Mouse (Mus musculus) Patski (cell line): ENCODE measurements at regions not wholly inside any gene's neighbourhood (a gene's known extent, or its start where the extent isn't known, plus 50 kb on each side); places are given as distances from the start of the nearest gene placed in this dataset.

Source experiments
- ATAC-seq: fragments of 100-300 bp; one replicate; pipeline ENCODE4 v1.8.0; 2021
- CTCF ChIA-PET: fragments of 350-600 bp; sonication (Branson Sonifier 250); formaldehyde crosslinking; loops from one replicate; lab custom pipeline; 2022; ENCODE audit warnings: inconsistent platforms; lab: Charles Lee
- POLR2A ChIA-PET: fragments of 350-600 bp; sonication (Branson Sonifier 250); formaldehyde crosslinking; loops from one replicate; lab custom pipeline; 2022; ENCODE audit warnings: antibody characterized with exemption, inconsistent platforms; lab: Charles Lee
- DNase-seq: peaks from one replicate; pipeline ENCODE4 v3.0.0-alpha.2; 2011; ENCODE audit warnings: low read depth, low spot score
- H3K27me3 ChIP-seq: fragments of 371-371 bp; one replicate; pipeline ENCODE4 v1.5.1; 2021
- CTCF ChIP-seq: fragments of 100-300 bp; IDR thresholded peaks from one replicate; pipeline ENCODE4 v1.5.1; 2021
- in situ Hi-C: fragments of 300-500 bp; cut with MboI; formaldehyde crosslinking; loops from 3 replicates; pipeline ENCODE4 v1.11.1; 2018; ENCODE audit warnings: low pct_unique_long_range_greater_than_20kb, mixed read lengths

GRCm38 (mm10) chr4:78494117-78494516 is 282.4 kb upstream of the Ptprd start:
- ATAC-seq, result no peak
- no peaks in the 10 kb centered on the region for H3K27me3 ChIP-seq
- in situ Hi-C loops, result no loop called here
- ChIA-PET CTCF (interaction anchor here (1.3 kb wide), 1 partner anchor 13 kb away, joined by 3 read pairs; no protein-coding TSS in a partner anchor), POLR2A (no interaction called here)
- no peak for TF ChIP-seq CTCF
- no peak for DNase-seq

GRCm38 (mm10) chr4:78466591-78466990 is 254.8 kb upstream of the Ptprd start:
- ChIA-PET POLR2A (no interaction called here), CTCF (no interaction called here)
- H3K27me3 ChIP-seq, result no peaks in the 10 kb centered on the region
- DNase-seq (no peak), ATAC-seq (no peak)
- in situ Hi-C loops, result no loop called here
- TF ChIP-seq CTCF, result no peak

- ChIA-PET POLR2A (no interaction called here), CTCF (no interaction called here)
- no peak for TF ChIP-seq CTCF
- DNase-seq (no peak), ATAC-seq (no peak)
- no peaks in the 10 kb centered on the region for H3K27me3 ChIP-seq
- in situ Hi-C loops, result no loop called here
Observed at GRCm38 (mm10) chr4:78456284-78456683, 244.5 kb upstream of the Ptprd start.

DNA sequence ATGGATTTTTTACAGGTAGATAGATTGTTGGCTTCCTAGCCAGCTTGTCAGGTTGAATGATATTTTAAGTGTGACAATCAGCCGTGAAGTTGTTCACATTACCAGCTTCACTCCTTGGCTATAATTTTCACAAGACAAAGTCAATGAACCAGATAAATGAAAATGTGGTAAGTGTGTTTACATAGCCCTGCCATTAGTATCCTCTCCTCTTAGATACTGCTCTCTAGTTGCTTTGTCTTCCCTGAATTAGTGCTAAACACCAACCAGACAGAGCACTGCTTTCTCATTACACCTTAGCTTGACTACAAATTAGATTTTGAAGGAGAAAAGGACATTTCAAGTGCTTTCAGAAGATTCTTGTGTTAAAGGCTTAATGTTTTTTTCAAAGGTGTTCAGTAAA is 205.4 kb upstream of the Ptprd start:
- in situ Hi-C loops, result no loop called here
- H3K27me3 ChIP-seq, result no peaks in the 10 kb centered on the region
- POLR2A ChIA-PET, result no interaction called here
- no peak for ATAC-seq
- DNase-seq, result no peak
- CTCF ChIA-PET, result no interaction called here
- no peak for TF ChIP-seq CTCF

GRCm38 (mm10) chr4:78389406-78389805 is 177.6 kb upstream of the Ptprd start:
- DNase-seq, result no peak
- no peak for ATAC-seq
- ChIA-PET CTCF (no interaction called here), POLR2A (no interaction called here)
- H3K27me3 ChIP-seq, result no peaks in the 10 kb centered on the region
- in situ Hi-C loops, result no loop called here
- TF ChIP-seq CTCF, result no peak

DNA sequence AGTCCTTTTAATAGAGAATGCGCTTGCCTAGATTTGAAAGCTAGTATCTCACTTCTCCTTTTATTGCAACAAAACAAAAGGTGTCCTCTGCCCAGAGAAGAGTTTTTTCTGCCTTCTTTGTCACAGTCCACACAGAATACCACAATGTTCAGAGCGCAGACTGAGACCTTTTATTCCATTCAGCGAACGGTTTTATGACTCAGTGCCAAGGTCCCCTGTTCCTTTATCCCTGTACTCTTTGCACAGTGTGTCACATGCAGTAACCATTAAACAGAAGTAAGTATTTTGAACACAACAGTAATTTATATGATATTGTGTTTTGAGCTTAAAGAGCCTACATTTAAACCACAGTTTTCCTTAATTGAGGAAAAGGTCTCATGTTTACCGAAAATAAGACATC is 143.4 kb upstream of the Ptprd start:
- CTCF ChIA-PET, result no interaction called here
- no peak for TF ChIP-seq CTCF
- POLR2A ChIA-PET, result no interaction called here
- no peaks in the 10 kb centered on the region for H3K27me3 ChIP-seq
- ATAC-seq (no peak), DNase-seq (no peak)
- in situ Hi-C loops, result no loop called here

- ChIA-PET CTCF (interaction anchor here (1.6 kb wide), 1 partner anchor 13 kb away, joined by 3 read pairs; no protein-coding TSS in a partner anchor), POLR2A (no interaction called here)
- TF ChIP-seq CTCF, result no peak
- in situ Hi-C loops, result no loop called here
- no peak for DNase-seq
- ATAC-seq, result no peak
- H3K27me3 ChIP-seq, result no peaks in the 10 kb centered on the region
Observed at GRCm38 (mm10) chr4:78335777-78336176, 124.0 kb upstream of the Ptprd start.

DNA sequence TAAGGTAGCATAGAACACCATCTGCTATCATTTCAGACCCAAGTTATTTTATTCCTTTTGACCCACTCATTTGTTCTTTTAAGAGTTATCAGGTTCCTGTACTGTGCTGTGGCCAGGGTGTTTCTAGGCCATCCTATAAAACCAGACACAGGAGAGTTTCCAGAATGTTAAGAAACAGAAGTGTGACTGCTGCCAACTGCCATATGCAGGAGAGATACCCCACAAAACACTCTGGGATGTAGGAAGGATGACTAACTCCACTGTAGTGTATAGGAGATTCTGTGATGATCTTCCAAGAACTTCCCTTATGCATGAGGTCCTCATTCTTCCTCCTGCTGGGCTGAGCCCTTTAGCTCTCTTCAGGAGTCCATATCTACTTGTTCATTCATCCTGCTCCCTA is 76.7 kb upstream of the Ptprd start:
- POLR2A ChIA-PET, result no interaction called here
- no peak for ATAC-seq
- no peak for DNase-seq
- in situ Hi-C loops, result no loop called here
- TF ChIP-seq CTCF, result no peak
- CTCF ChIA-PET, result no interaction called here
- H3K27me3 ChIP-seq, result no peaks in the 10 kb centered on the region
